Mouse (Mus musculus): ENCODE data around the gene 1700066M21Rik. TPM values are rescaled to one million over a fixed set of nuclear protein-coding genes. Genes with fewer than 3 reads are reported as not detected.

Gene 1700066M21Rik
- polyA plus RNA-seq, 1 experiment from 2014 or later: 20.9 TPM

- H3K9me3 ChIP-seq (ENCODE audit: control insufficient read depth, low read length): no peaks in the 10 kb centered on the region
- ATAC-seq (ENCODE audit: low read depth): no peak
- H3K4me2 ChIP-seq (ENCODE audit: low read depth, low read length): no peak overlapping the region
- H3K4me1 ChIP-seq (ENCODE audit: control insufficient read depth, insufficient read depth, low read length): peaks cover 8% of the 10 kb centered on the region
- no peak for DNase-seq (ENCODE audit: low spot score)
- H3K27ac ChIP-seq (replicated peaks; ENCODE audit: low read depth, low read length): no peak overlapping the region
- peaks cover 29% of the 10 kb centered on the region for H3K36me3 ChIP-seq (ENCODE audit: control insufficient read depth, insufficient read depth, low read length)
- 90% methylated on average over 5 of the region's 5 CpGs for WGBS
- H3K4me3 ChIP-seq (ENCODE audit: low read depth, low read length): no peak overlapping the region
- no peak overlapping the region for H3K9ac ChIP-seq (ENCODE audit: low read depth, low read length)
- no peaks in the 10 kb centered on the region for H3K27me3 ChIP-seq (replicated peaks; ENCODE audit: control insufficient read depth, insufficient read depth, low read length)
These were observed 24.7 kb downstream of the 1700066M21Rik start for GRCm38 (mm10) chr1:57402116-57402515.

- DNase-seq (ENCODE audit: low spot score) (peak; percentile 88), ATAC-seq (ENCODE audit: low read depth) (peak; percentile 93)
- WGBS: under 1% methylated on average over 36 of the region's 72 CpGs
- H3K27ac ChIP-seq (replicated peaks; ENCODE audit: low read depth, low read length): peak within 1 kb of the TSS; percentile 96
- H3K27me3 ChIP-seq (replicated peaks; ENCODE audit: control insufficient read depth, insufficient read depth, low read length): no peaks in the 10 kb centered on the region
- peak within 1 kb of the TSS; percentile 92 for H3K9ac ChIP-seq (ENCODE audit: low read depth, low read length)
- peaks cover 11% of the 10 kb centered on the region for H3K36me3 ChIP-seq (ENCODE audit: control insufficient read depth, insufficient read depth, low read length)
- H3K9me3 ChIP-seq (ENCODE audit: control insufficient read depth, low read length): no peaks in the 10 kb centered on the region
- peaks cover 28% of the 10 kb centered on the region for H3K4me1 ChIP-seq (ENCODE audit: control insufficient read depth, insufficient read depth, low read length)
- peak within 1 kb of the TSS; percentile 89 for H3K4me2 ChIP-seq (ENCODE audit: low read depth, low read length)
- H3K4me3 ChIP-seq (ENCODE audit: low read depth, low read length): peak within 1 kb of the TSS; percentile 96
These were observed 29.0 kb downstream of the 1700066M21Rik start, which contains the start of the genes Maip1 and Tyw5 for GRCm38 (mm10) chr1:57406187-57407151. Gene Maip1 (plus strand): TSS chr1:57406328. Gene Tyw5 (minus strand): TSS chr1:57407101.

- no peaks in the 10 kb centered on the region for H3K27me3 ChIP-seq (replicated peaks; ENCODE audit: control insufficient read depth, insufficient read depth, low read length)
- no peak for DNase-seq (ENCODE audit: low spot score)
- no peaks in the 10 kb centered on the region for H3K9me3 ChIP-seq (ENCODE audit: control insufficient read depth, low read length)
- peaks cover 36% of the 10 kb centered on the region for H3K36me3 ChIP-seq (ENCODE audit: control insufficient read depth, insufficient read depth, low read length)
- H3K9ac ChIP-seq (ENCODE audit: low read depth, low read length): no peak overlapping the region
- H3K4me1 ChIP-seq (ENCODE audit: control insufficient read depth, insufficient read depth, low read length): peaks cover 28% of the 10 kb centered on the region
- no peak for ATAC-seq (ENCODE audit: low read depth)
- no peak overlapping the region for H3K4me3 ChIP-seq (ENCODE audit: low read depth, low read length)
- H3K4me2 ChIP-seq (ENCODE audit: low read depth, low read length): peak overlapping the region; percentile 25
- WGBS: 87% methylated on average over 2 of the region's 2 CpGs
- no peak overlapping the region for H3K27ac ChIP-seq (replicated peaks; ENCODE audit: low read depth, low read length)
These were observed 31.6 kb downstream of the 1700066M21Rik start for GRCm38 (mm10) chr1:57408994-57409393.

GRCm38 (mm10) chr1:57413397-57413796 is 36.0 kb downstream of the 1700066M21Rik start:
- ATAC-seq (ENCODE audit: low read depth): no peak
- no peaks in the 10 kb centered on the region for H3K27me3 ChIP-seq (replicated peaks; ENCODE audit: control insufficient read depth, insufficient read depth, low read length)
- no peak overlapping the region for H3K4me3 ChIP-seq (ENCODE audit: low read depth, low read length)
- peaks cover 8% of the 10 kb centered on the region for H3K4me1 ChIP-seq (ENCODE audit: control insufficient read depth, insufficient read depth, low read length)
- peaks cover 63% of the 10 kb centered on the region for H3K36me3 ChIP-seq (ENCODE audit: control insufficient read depth, insufficient read depth, low read length)
- DNase-seq (ENCODE audit: low spot score): no peak
- no peak overlapping the region for H3K4me2 ChIP-seq (ENCODE audit: low read depth, low read length)
- WGBS: 91% methylated on average over 2 of the region's 2 CpGs
- H3K9ac ChIP-seq (ENCODE audit: low read depth, low read length): no peak overlapping the region
- no peak overlapping the region for H3K27ac ChIP-seq (replicated peaks; ENCODE audit: low read depth, low read length)
- H3K9me3 ChIP-seq (ENCODE audit: control insufficient read depth, low read length): no peaks in the 10 kb centered on the region

GRCm38 (mm10) chr1:57423696-57424095 is 46.3 kb downstream of the 1700066M21Rik start:
- Histone ChIP-seq H3K4me1 (ENCODE audit: control insufficient read depth, insufficient read depth, low read length) (no peaks in the 10 kb centered on the region; the same call in 1 of the 2 replicates), H3K9ac (ENCODE audit: low read depth, low read length) (no peak overlapping the region), H3K27ac (replicated peaks; ENCODE audit: low read depth, low read length) (no peak overlapping the region), H3K4me3 (ENCODE audit: low read depth, low read length) (no peak overlapping the region), H3K4me2 (ENCODE audit: low read depth, low read length) (no peak overlapping the region), H3K27me3 (replicated peaks; ENCODE audit: control insufficient read depth, insufficient read depth, low read length) (no peaks in the 10 kb centered on the region), H3K36me3 (ENCODE audit: control insufficient read depth, insufficient read depth, low read length) (no peaks in the 10 kb centered on the region), H3K9me3 (ENCODE audit: control insufficient read depth, low read length) (no peaks in the 10 kb centered on the region)
- ATAC-seq (ENCODE audit: low read depth) (peak; percentile 62; the same call in 1 of the 2 replicates), DNase-seq (ENCODE audit: low spot score) (peak; percentile 91)
- 2% methylated on average over 1 of the region's 1 CpGs for WGBS

- WGBS: 35% methylated on average over 16 of the region's 16 CpGs
These were observed 51.2 kb downstream of the 1700066M21Rik start for GRCm38 (mm10) chr1:57428368-57429308.

GRCm38 (mm10) chr1:57429786-57430483 is 52.5 kb downstream of the 1700066M21Rik start:
- H3K4me2 ChIP-seq (ENCODE audit: low read depth, low read length): peak overlapping the region; percentile 38
- peak overlapping the region; percentile 74 for H3K27ac ChIP-seq (replicated peaks; ENCODE audit: low read depth, low read length)
- H3K4me1 ChIP-seq (ENCODE audit: control insufficient read depth, insufficient read depth, low read length): peaks cover 12% of the 10 kb centered on the region
- DNase-seq (ENCODE audit: low spot score) (peak; percentile 87), ATAC-seq (ENCODE audit: low read depth) (peak; percentile 66)
- no peaks in the 10 kb centered on the region for H3K27me3 ChIP-seq (replicated peaks; ENCODE audit: control insufficient read depth, insufficient read depth, low read length)
- H3K36me3 ChIP-seq (ENCODE audit: control insufficient read depth, insufficient read depth, low read length): no peaks in the 10 kb centered on the region
- under 1% methylated on average over 12 of the region's 12 CpGs for WGBS
- H3K9me3 ChIP-seq (ENCODE audit: control insufficient read depth, low read length): no peaks in the 10 kb centered on the region
- peak overlapping the region; percentile 49; the same call in 1 of the 2 replicates for H3K9ac ChIP-seq (ENCODE audit: low read depth, low read length)
- peak overlapping the region; percentile 16; the same call in 1 of the 2 replicates for H3K4me3 ChIP-seq (ENCODE audit: low read depth, low read length)

More at GRCm38 (mm10) chr1:57428368-57429308, 51.2 kb downstream of the 1700066M21Rik start:
- Histone ChIP-seq H3K27ac (replicated peaks; ENCODE audit: low read depth, low read length) (peak overlapping the region; percentile 30), H3K9ac (ENCODE audit: low read depth, low read length) (no peak overlapping the region), H3K4me2 (ENCODE audit: low read depth, low read length) (peak overlapping the region; percentile 38), H3K9me3 (ENCODE audit: control insufficient read depth, low read length) (no peaks in the 10 kb centered on the region), H3K4me1 (ENCODE audit: control insufficient read depth, insufficient read depth, low read length) (peaks cover 12% of the 10 kb centered on the region), H3K4me3 (ENCODE audit: low read depth, low read length) (peak overlapping the region; percentile 4; the same call in 1 of the 2 replicates), H3K36me3 (ENCODE audit: control insufficient read depth, insufficient read depth, low read length) (no peaks in the 10 kb centered on the region), H3K27me3 (replicated peaks; ENCODE audit: control insufficient read depth, insufficient read depth, low read length) (no peaks in the 10 kb centered on the region)
- ATAC-seq (ENCODE audit: low read depth): peak; percentile 85
- DNase-seq (ENCODE audit: low spot score): peak; percentile 93

Data from embryonic facial prominence, embryonic 14.5 days (tissue).